Mouse (Mus musculus): Measurements from ENCODE around the gene Nrcam.
"Not testable (repeated sequence)": the region's sequence is repeated elsewhere in the genome, so short reads cannot be mapped to it uniquely, and the experiment has no call there.

Gene Nrcam

DNA sequence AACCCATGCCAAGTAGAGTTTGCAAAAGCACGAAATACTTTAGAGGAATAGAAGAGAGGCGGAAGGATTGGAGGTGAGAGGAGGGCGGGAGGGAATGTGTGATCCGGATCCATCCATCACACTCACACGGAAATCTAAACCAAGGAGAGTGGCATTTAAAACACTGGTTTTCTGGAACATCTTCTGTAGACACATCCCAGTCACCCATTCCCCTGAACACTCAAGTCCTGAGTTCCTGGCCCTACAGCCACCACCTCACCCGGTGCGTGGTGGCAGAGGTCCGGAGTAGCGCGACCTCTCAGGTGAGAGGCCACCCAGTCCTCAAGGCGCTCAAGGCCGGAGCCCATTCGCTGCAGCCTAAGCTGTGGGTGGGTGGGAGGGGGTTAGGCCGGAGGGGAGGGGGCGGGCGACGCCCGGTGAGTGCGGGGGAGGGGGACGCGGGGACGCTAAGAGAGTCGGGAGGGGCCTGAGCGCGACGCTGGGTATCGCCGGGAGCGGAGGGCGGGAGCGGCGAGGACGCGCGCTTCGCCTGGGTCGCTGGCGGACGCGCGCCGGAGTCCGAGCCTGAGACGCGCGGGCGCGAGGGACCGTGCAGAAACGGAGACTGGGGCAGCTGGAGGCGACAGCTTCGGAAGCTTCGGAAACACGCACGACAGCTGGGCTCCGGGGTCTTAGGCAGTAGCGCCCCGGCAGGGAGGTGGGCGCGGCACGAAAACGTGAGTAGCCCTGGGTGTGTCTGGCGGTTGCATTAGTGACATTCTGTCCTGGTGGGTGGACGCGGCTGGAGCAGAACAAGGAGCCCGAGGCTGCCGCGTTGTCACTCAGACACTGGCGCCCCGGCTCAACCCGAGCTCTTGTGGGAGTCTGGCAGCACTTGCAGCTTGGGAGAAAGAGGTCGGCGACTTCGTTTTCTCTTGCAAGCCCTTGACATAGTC, at the start of gene Nrcam:
Gene Nrcam, plus strand, starts transcription at position 505 of the 935 bp plus-strand sequence.
- peak; percentile 11 for DNase-seq

DNA sequence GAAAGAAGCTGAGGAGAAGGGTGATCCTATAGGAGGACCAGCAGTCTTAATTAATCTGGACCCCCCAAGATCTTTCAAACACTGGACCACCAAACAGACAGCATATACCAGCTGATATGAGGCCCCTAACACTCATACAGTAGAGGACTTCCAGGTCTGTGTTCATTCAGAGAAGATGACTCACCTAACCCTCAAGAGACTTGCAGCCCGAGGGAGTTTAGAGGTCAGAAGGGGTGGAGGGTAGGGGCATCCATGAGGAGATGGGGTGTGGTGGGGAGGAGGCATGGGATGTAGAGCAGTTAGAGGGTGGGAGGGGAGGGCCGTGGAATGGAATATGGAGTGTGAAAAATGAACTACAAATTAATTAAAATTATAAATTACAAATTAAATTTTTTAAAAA, 48.5 kb upstream of the Nrcam start:
- not testable (repeated sequence) for DNase-seq

DNA sequence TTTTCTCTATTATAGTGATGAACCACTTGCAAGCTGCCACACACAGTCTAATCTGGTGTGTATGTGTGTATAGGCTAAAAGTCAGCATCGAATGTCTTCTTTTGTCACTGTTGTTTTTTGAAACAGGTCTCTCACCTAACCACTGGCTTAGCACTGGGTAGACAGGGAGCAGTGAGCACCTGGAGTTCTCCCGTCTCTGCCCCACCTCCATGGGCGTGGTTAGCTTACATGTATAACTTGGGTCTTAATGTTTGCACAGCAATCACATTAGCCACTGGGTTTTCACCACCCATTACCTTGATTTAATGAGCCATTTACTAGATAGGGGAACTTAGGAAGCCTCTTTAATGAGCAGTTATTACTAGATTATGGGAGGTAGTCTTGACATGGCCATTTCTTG, 47.2 kb upstream of the Nrcam start:
- no peak for DNase-seq

DNA sequence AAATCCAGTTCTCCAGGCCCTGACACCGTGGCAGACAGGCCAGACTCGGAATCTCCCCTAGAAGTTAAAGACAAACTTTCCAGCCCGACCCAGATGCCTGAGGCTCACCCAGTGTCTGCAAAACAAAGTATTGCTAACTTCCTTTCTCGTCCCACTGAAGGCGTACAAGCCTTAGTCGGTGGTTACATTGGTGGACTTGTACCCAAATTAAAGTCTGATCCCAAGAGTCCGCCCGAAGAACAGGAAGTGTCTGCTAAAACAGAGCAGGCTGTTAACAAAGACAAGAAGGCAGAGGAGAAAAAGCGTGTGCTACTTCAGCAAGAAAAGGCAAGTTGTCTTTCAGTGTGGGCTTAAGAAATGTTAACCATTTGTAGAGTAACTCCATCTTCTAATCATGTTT, 45.3 kb upstream of the Nrcam start:
- no peak for DNase-seq

DNA sequence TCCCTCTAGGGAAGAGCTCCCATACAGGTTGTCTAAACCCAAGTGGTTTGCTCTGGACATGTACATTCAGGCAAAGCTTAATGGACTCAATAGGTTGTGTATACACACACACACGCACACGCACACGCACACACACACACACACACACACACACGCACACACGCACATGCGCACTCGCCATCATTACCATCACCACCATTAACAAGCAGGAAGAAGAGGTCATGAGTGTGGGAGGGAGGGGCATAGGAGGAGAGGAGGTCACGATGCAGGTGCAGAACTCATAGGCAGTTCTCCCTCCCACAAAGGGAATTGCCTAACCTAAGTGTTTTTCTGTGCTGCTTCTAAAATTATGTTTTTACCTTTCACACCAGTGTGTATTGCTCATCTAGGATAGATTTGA, 41.7 kb upstream of the Nrcam start:
- no peak for DNase-seq

DNA sequence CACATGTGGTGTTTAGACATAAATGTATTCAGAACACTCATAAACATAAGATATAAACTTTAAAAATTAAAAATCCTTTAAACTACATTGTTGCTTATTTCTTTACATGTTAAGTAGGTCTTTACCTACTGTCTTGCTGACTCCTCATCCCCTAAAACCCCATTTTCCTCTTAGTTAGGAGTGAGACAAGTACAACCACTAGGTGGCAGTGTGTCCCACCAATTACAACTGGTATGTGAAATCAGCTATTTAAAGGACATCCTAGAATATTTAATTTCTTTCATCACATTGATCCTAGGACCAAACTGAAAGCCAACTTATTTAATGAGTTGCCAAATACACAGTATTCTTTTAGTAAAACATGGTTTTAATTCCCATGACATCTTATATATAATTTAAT, 36.4 kb upstream of the Nrcam start:
- DNase-seq: peak; percentile 75

DNA sequence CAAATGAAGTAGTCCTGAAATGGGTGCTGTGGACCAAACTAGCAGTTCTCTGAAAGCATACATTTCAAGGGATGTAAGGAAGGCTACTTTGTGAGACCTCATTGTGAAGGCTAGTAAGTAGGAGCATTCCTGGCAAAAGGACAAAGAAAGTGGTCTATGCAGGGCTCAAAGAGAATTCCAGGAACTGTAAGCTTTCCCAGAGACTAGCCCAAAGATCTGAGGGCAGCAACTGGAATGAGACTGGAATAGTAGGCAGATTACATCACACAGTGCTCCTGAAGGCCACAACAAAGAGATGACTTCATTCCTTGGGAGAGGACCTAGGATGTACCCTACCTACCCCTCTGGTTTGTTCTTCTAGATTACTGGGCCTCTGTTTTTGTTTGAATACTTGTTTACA, 27.9 kb upstream of the Nrcam start:
- no peak for DNase-seq

DNA sequence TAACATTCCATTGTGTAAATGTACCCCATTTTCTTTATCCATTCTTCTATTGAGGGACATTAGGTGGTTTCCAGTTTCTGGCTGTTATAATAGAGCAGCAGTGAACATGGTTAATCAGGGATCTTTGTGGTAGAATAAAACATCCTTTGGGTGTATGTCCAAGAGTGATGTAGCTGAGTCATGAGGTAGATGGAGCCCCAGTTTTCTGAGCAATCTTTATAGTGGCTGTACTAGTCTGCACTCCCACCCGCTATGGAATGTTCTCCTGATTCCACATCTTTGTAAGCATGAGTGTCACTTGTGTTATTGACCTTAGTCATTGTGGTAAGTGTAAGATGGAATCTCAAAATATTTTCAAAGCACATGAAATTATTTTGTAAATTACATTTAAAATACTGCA, 24.7 kb upstream of the Nrcam start:
- no peak for DNase-seq

DNA sequence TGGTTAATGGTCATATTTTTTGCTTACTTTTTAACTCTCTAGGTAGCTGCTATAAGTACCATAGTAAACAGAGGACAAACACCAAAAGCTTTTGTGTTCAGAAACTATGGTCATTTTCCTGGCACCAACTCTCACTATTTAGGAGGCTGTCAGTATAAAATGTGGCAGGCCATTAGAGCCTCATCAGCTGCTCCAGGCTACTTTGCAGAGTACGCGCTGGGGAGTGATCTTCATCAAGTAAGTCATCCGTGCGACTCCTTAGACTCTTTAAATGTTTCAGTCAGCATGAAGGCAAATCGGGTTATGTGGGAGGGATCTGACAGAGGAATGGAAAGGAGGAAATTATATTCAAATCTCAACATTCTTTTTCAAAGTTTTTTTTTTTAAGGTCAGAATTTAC, 23.8 kb upstream of the Nrcam start:
- DNase-seq: no peak

DNA sequence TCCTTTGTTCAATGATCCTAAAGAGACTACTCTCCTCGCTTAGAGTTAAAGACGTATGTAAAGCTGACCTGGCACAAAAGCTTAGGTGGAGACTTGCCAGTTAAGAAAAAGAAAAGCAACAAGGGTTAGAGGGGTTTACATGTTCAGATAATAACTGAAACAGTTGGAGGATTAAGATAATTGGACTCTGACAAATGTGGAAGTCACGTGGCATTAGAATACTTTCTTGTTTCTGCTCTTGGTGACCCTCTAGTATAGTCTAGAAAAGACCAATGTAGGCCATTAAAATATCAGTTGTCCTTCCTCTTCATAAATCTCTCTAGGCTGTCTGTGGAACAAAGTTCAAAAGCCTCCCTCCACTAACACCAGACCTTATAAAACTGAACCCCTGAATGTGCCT, 20.5 kb upstream of the Nrcam start:
- no peak for DNase-seq

DNA sequence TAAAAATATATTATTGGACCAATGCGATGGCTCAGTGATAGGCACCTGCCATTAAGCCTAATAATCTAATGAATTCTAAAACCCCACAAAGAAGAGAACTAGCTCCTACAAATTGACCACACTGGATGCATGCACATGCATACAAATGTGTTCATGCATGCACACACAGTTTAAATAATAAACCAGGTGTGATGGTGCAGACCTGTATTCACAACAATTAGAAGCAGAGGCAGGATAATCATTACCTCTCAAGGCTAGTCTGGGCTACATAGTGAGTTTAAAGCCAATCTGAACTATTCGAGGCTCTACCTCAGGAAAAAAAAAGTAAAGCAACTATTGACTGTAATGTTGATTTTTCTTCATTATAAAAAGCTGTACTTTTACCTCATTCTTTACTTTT, 13.5 kb upstream of the Nrcam start:
- no peak for DNase-seq

DNA sequence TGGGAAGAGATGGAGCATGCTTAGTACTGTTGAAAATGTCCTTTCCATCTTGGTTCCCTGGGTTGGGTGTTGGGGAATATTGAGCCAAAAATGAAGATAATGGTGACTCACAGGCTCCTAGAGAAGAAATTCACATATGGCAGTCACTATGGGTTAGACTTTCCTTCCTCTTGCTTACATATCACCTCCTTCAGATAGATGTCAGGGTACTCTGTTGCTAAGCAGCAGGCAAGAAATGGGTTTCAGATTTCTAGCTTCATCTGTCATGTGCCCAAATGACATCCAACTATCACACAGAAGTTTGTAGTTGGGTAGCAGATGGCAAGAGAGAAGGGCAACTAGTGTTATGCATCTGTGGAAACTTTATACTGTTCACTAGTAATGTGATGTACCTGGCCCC, 3.6 kb upstream of the Nrcam start:
- no peak for DNase-seq

DNA sequence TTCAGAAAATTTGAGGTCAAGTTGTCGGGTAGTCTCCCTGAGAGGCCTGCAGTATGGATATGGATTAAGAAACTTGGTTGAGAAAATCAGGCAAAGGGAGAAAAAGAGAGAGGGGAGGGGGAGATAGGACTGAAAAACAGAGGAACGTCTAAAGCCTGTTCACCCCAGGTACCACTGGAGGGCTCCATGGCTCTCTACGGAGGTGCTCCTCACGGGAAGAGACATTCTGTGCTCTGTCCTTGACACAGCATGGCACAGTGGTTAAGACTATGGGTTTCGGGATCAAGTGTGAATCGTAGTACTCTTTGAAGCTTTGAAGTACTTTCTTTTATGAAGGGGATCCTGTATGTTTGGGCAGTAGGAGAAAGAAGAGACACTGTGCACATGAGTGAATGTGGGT, 1.2 kb upstream of the Nrcam start:
- DNase-seq: no peak

DNA sequence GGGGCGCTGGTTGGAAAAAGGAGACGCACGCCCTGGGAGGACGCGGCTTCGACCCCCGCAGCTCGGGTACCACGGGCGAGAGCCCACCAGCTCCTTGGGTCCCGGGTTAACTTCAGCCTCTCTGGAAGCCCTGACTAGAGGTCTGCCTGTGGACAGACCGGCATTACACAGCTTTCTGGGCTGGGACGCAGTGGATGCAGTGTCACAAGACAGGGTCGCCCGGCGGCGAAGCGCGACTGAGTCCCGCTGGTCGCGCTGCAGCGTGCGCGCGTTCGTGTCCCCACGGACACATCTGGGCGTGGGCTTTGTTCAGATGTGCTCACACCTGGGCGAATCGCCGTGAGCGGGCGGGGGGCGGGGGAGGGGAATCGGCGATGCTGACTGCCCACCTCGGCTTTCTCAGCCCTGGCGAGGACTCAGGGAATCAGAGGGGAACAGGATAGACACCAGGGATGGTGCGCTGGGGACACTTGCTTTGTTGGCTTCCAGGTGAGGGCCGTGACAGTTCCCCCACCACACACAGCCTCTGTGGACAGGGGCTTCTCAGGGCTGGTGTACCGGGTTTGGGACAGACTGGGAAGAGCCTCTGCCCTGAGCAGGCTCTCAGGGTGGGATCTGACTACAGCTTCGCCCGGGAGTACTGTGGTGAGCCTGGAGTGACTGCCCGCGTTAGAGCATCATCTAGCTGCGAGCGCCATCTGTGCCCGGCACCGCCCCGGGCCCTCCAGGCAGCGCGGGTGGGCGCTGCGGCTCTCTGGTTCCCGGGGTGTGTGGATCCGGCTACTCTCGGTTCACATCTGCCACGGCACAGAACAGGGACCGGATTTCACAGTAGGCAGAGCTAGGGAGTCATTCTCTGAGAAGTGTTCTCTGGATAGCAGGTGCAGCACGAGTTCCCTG, 881 bp downstream of the Nrcam start:
- DNase-seq: no peak

DNA sequence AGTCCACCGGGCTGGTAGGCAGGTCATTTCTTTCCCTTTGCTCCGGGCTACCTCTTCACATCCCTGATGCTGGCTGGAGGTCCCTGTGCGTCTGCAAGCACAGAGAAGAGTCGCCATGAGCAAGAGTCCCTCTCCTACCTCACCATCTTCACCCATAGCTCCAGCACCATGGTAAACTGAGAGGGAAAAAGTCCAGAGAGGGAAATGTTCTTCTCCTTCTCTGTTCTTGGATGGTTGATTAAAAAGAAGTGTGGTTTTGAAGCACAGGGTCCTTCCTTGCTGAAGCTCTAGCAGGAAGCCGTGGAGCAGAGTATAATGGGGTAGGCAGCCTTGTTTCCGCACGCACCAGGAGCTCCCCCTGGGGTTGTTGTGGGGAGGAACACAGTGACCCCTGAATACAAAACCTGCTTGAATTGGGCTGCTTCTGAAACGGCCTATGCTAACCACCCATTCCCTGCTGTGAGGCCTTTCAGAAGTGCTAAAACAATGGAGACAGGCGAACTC, 1.6 kb downstream of the Nrcam start:
- no peak for DNase-seq

DNA sequence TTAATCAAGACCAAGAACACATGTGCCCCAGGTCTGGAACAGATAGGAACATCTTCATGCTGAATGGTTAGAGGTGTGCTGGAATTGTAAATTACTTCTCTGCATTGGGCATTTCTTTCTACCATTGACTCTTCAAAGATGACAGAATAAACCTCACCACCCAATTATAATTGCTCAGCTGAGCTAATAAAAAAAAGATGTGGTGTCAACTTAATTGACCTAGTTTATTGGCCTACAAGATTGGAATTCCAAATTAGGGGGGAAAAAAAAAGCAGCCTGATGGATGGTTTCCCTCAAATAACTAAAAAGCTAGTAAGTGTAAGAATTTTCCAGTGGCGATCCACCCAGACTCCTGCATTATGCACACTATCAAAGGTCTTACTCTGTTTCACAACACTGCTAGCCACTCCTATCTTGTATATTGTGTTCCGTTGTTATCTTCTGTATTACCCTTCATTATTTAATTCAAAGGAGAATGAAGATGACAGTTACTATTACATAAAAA, 8.5 kb downstream of the Nrcam start:
- DNase-seq: no peak

DNA sequence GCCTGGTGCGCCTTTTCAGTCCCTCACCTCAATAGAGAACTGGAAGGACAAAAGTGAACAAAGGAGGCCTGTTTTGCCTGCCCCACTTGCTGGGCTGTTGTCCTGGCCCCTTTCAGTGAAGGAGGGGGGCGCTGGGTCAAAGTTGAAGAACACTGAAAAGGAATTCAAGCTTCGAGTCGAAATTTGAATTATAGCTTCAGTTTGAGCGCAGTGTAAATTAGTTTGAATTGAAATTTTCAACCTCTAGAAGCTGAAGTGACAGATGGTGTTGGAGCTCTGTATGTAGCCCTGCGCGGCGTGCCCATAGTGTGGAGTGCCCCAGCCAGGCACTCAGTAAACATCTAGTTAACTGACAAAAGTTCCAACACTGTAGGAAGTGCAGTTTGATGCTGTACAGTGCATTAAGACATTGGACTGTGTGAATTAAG, 9.5 kb downstream of the Nrcam start:
- DNase-seq: no peak

DNA sequence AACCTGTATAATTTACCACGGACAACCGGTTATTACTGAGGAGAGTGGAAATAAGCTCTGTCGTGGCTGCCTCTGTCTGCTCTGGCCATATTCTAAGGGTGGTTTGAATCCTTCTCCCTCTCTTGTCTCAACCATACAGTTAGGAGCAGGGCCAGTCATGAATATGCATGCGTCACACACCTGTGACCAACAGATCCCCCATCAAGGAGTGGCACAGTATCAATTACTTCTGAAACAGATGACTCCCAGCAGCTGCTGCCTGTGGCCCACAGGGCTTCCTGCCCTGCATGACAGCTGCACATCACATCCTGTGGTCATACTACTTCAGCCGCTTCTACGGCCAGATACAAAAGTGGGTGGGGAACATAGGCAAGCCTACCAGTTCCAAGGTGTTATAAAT, 15.4 kb downstream of the Nrcam start:
- DNase-seq: no peak

DNA sequence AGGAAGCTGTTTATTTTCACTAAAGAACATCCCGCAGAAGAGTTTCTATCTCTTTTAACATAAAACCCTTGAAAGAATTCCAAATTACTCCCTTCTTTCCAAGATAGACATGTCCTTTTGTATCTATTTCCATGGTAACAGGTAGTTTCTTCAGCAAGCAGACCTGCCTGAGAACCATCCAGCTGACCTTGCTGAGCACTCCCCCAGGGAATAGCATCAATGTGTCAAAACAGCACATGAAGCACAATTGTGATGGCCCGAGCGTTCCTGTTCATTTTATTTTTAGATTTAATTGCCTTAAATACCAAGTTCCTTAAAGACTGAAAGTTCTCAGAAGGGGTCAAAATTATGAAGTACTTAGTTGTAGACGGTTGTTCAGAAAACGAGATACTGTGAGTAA, 16.6 kb downstream of the Nrcam start:
- DNase-seq: no peak

DNA sequence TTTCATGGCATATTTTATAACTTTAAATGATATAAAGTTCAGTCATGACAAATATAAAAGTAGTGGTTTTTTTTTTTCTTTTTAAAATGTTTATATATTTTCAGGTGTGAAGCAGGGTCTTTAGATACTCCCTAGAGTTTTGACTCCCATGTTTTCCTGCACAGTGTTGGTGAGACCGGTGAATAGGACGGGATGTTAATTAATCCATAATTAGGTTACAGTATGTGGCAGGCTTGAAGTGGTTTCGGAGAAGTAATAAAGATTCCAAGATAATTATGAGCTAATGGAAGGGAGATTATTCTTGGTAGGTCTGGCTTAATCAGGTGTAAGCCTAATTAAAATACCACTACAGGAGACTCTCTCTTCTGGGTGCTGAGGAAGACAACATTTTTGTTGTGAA, 17.5 kb downstream of the Nrcam start:
- no peak for DNase-seq

DNA sequence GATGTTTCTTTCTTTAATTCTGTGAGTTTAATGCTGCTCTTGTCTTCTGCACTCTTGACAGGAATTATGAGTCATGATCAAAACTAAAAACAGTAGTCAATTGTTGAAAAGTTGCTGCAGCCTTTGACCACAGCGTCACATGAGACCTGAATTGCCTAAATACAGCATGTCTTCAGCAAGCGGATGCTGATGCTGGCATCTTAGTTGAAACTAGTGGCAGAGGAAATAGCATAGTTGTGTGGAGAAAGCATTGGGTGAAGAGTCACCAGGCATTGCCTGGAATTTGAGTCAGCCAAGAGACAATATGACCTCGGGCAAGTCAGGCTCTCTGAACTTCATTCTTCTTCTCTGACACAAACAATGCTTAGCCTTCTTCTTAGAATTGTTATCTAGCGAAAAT, 26.4 kb downstream of the Nrcam start:
- DNase-seq: no peak

DNA sequence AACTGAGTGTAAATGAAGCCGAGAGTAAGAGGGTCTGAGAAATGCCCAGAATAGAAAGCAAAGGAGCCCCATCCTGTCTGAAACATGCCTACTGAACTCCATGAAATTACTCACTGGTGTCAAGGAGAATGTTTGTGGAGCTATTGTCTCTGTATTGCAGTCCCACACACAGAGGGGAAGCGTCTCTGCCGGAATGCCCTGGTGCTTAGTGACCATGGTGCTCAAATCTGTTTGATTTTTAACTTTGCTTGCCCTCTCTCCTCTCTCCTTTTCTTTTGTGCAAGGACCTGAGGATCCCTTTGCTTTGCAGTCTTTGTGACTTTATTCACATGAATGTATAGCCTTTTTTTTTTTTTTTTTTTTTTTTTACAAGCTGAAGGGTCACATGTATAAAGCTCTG, 28.8 kb downstream of the Nrcam start:
- DNase-seq: no peak

DNA sequence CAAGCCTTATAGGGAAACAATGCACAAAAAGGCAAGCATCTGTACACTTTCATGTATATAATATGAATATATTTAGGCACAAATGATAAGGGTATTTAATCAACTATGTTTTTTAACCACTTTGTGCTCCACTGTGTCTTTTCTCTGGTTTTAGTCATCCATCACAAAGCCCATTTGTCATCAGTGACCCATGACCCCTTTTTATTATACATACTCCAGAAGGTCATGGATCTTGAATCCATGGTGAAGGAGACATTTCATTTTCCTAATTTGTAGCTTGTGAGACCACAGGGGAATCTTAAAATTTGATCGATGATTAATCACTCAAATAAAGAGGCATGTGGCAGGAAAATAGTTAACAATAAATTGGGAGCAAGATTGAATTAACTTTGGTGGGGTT, 29.2 kb downstream of the Nrcam start:
- no peak for DNase-seq

Data from kidney, adult 9 months (tissue).